Mouse (Mus musculus): ENCODE results near the gene Gimap7.

DNA sequence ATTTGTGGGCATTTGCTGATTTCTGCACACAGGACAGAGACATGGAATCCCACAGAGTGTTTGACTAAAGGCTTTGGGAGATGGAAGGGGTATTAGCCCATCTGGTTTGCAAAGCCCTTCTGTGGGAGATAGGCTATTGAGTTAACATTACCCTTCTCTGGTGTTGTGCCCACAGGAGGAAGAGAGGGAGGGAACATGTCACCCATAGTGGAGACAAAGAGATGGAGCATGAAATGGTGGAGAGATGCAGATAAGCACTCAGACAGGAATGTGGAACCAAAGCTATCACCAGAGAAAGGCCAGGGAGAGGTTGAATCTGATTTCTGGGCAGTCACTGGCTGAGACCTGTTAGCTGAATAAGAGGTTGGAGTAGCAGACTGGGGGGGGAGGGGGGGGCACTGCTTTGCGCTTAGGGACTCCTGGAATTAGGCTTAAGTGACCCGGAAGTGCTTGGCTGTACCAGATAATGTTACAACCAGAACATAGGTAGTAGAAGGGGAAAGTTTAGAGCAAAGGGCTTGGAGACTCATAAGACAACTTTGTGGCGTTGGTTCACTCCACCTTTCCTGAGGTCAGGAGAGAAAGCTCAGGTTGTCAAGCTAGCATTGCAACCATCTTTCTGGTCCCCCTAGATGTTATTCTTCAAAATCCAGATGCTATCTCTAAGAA is 22.2 kb downstream of the Gimap7 start:
- no peak for TF ChIP-seq TAL1 (IDR thresholded peaks at IDR 0.05; ENCODE audit: low read length)
- TF ChIP-seq GATA1 (IDR thresholded peaks at IDR 0.05; ENCODE audit: low read length): no peak
